Mouse (Mus musculus) activated CD4-positive, CD25-positive, alpha-beta regulatory T cell (primary cell): ENCODE data around the gene Nxf7. TPM values are rescaled to one million over a fixed set of nuclear protein-coding genes. Genes with fewer than 3 reads are reported as not detected.

Experiments
- polyA plus RNA-seq, 2 experiments: library from polyadenylated mRNA; unstranded; fragments of 100-300 nt; shearing (Covaris generic); gene quantifications; one replicate each; pipeline ENCODE4 v1.2.1; 2017

Gene Nxf7
- not detected for polyA plus RNA-seq

DNA sequence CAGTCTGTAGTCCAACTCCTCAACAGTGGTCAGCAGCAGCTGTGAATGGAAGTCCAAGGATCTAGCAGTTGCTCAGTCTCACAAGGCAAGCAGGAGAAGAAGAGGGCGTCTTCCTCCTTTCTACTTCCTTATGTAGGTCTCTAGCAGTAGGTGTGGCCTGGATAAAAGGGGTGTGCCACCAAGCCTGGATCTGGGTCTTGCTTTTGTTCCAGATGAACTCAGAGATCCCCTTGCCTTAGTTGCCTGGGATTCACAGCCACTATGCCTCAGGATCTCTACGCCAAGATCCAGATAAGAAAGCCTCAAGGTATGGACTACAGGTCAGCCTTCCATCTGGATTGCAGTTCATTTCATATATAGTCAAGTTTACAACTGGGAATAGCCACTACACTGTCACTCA, at the start of gene Nxf7:
Nxf7 (minus strand) TSS at position 101 of the 400 bp plus-strand sequence.

DNA sequence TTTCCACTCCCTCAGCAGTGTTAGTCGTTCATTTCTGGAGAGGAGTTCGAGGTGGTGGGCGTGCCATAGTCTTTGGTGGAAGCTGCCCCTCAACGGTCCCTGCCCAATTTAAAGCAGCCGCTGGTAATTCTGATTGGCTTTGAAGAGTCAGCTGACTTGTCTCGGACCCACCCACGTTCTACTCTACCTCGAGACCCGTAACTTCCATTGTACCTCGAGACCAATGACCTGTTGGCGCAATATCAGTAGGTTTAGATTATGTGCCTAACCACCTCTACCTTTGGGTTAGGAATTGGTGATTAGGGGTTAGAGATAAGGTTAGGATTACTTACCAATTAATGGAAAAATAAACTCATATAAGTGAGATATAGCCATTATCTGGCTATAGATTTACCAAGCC, 29.0 kb upstream of the Nxf7 start, which contains the start of gene Prame:
Prame (minus strand) TSS at position 101 of the 400 bp plus-strand sequence.

Other genes with a start within 250 kb of the Nxf7 start
- not detected for gene Gm5128, start 225.5 kb downstream of the Nxf7 start, polyA plus RNA-seq
- gene Gm7903, start 164.9 kb downstream of the Nxf7 start, polyA plus RNA-seq: not detected
- not detected for gene AV320801, start 104.2 kb downstream of the Nxf7 start, polyA plus RNA-seq
- gene Prame, start 28.9 kb upstream of the Nxf7 start, polyA plus RNA-seq: not detected
- not detected for gene Tcp11x2, start 95.0 kb upstream of the Nxf7 start, polyA plus RNA-seq
- not detected for gene Tmsb15a, start 126.5 kb upstream of the Nxf7 start, polyA plus RNA-seq
- gene Armcx5, start 144.0 kb upstream of the Nxf7 start, polyA plus RNA-seq: 10 to 100 TPM; 11.2 to 19.8 TPM
- 10 to 100 TPM; 11.9 to 20.2 TPM for gene Gprasp1, start 144.0 kb upstream of the Nxf7 start, polyA plus RNA-seq
- gene Bhlhb9, start 198.8 kb upstream of the Nxf7 start, polyA plus RNA-seq: 10 to 100 TPM; 25.3 to 27.9 TPM
- gene Gprasp2, start 240.3 kb upstream of the Nxf7 start, polyA plus RNA-seq: 1 to 10 TPM; 2.9 to 3.4 TPM